Comparison of ENCODE assay signal across 8 mouse cellular contexts in genomic region chr1:75141486-75142190, GRCm38 (mm10). TPM values are rescaled to one million over a fixed set of nuclear protein-coding genes. Genes with fewer than 3 reads are reported as not detected.
DNase-seq lines count a peak whose midpoint lies in the region; ATAC-seq and TF ChIP-seq lines count a peak whose summit lies in the region.

No protein-coding gene starts in this region.

- H3K4me1 ChIP-seq in bone marrow, adult 2 months (ENCODE audit: control insufficient read depth, insufficient read depth, low read length), result peaks cover 2% of the 10 kb centered on the region; the same call in 1 of the 2 replicates
- peaks cover 94% of the 10 kb centered on the region for H3K4me1 ChIP-seq in erythroblast, embryonic 14.5 days (ENCODE audit: control insufficient read depth)
- peaks cover 5 to 22% of the 10 kb centered on the region in 2 experiments for H3K4me1 ChIP-seq in heart, embryonic 14.5 days (ENCODE audit: control insufficient read depth in 2 of 2, insufficient read depth in 2 of 2, low read length in 2 of 2)
- H3K4me1 ChIP-seq in liver, postnatal 0 days (ENCODE audit: insufficient read depth), result peaks cover 51% of the 10 kb centered on the region
- peaks cover 47% of the 10 kb centered on the region for H3K4me1 ChIP-seq in neural tube, embryonic 13.5 days (replicated peaks)
- peaks cover 11% of the 10 kb centered on the region for H3K4me1 ChIP-seq in testis, adult 2 months (ENCODE audit: control insufficient read depth, insufficient read depth, low read length)

- DNase-seq in CD4-positive helper T cell, adult 2 months (ENCODE audit: low read depth, low spot score), result peak; percentile 86
- DNase-seq in kidney, postnatal 10 days, result peak; percentile 80
- peak; percentile 82 for DNase-seq in liver, postnatal 0 days

- WGBS in bone marrow, adult 2 months, result under 1% methylated on average over 53 of the region's 53 CpGs
- WGBS in heart, embryonic 14.5 days, result under 1% methylated on average over 51 of the region's 53 CpGs
- under 1% methylated on average over 46 of the region's 53 CpGs for WGBS in liver, postnatal 0 days (ENCODE audit: insufficient replicate concordance)
- under 1% methylated on average over 53 of the region's 53 CpGs for WGBS in neural tube, embryonic 13.5 days

- H3K4me2 ChIP-seq in heart, embryonic 14.5 days (ENCODE audit: low read length), result peak overlapping the region; percentile 87
- peak overlapping the region; percentile 96 for H3K4me2 ChIP-seq in liver, postnatal 0 days (ENCODE audit: low read depth, low read length)
- H3K4me2 ChIP-seq in neural tube, embryonic 13.5 days, result peak overlapping the region; percentile 94

- H3K9me3 ChIP-seq in erythroblast, embryonic 14.5 days (ENCODE audit: control insufficient read depth, low read length), result no peaks in the 10 kb centered on the region
- H3K9me3 ChIP-seq in heart, embryonic 14.5 days (ENCODE audit: control insufficient read depth, low read length), result no peaks in the 10 kb centered on the region
- H3K9me3 ChIP-seq in liver, postnatal 0 days (ENCODE audit: low read length), result no peaks in the 10 kb centered on the region
- no peaks in the 10 kb centered on the region for H3K9me3 ChIP-seq in neural tube, embryonic 13.5 days

- peaks cover 81% of the 10 kb centered on the region for H3K36me3 ChIP-seq in erythroblast, embryonic 14.5 days (ENCODE audit: control insufficient read depth)
- peaks cover 62% of the 10 kb centered on the region for H3K36me3 ChIP-seq in heart, embryonic 14.5 days (ENCODE audit: control insufficient read depth, insufficient read depth, low read length)
- peaks cover 60% of the 10 kb centered on the region for H3K36me3 ChIP-seq in liver, postnatal 0 days (replicated peaks; ENCODE audit: insufficient read depth, low read length)
- H3K36me3 ChIP-seq in neural tube, embryonic 13.5 days, result peaks cover 59% of the 10 kb centered on the region
- peaks cover 1% of the 10 kb centered on the region; the same call in 1 of the 2 replicates for H3K36me3 ChIP-seq in testis, adult 2 months (ENCODE audit: control insufficient read depth, insufficient read depth, low read length)

- peak overlapping the region; percentile 95 for H3K9ac ChIP-seq in heart, embryonic 14.5 days (ENCODE audit: low read length)
- peak overlapping the region; percentile 96 for H3K9ac ChIP-seq in liver, postnatal 0 days (replicated peaks)
- peak overlapping the region; percentile 98 for H3K9ac ChIP-seq in neural tube, embryonic 13.5 days

- H3K4me3 ChIP-seq in bone marrow, adult 2 months (replicated peaks; ENCODE audit: control insufficient read depth, low read depth, low read length), result peak overlapping the region; percentile 78
- H3K4me3 ChIP-seq in erythroblast, embryonic 14.5 days (replicated peaks), result peak overlapping the region; percentile 85
- H3K4me3 ChIP-seq in heart, embryonic 14.5 days (ENCODE audit: control insufficient read depth in 1 of 2, insufficient read depth in 1 of 2, low read depth in 1 of 2, low read length in 2 of 2), result peak overlapping the region; percentile 84 to 90
- peak overlapping the region; percentile 76 for H3K4me3 ChIP-seq in liver, postnatal 0 days (ENCODE audit: low read depth, low read length)
- H3K4me3 ChIP-seq in neural tube, embryonic 13.5 days, result peak overlapping the region; percentile 93
- H3K4me3 ChIP-seq in testis, adult 2 months (ENCODE audit: control insufficient read depth, low read depth, low read length), result peak overlapping the region; percentile 87

- peak; percentile 14; the same call in 1 of the 2 replicates for ATAC-seq in heart, embryonic 14.5 days (ENCODE audit: insufficient number of reproducible peaks, insufficient read depth, low FRiP score, low read depth)
- ATAC-seq in liver, postnatal 0 days, result peak; percentile 44
- ATAC-seq in neural tube, embryonic 13.5 days (ENCODE audit: low read depth), result peak; percentile 14; the same call in 1 of the 2 replicates

- TF ChIP-seq CTCF in bone marrow, adult 2 months (IDR thresholded peaks at IDR 0.05; ENCODE audit: control insufficient read depth, insufficient read depth, low read length), result no peak
- no peak for TF ChIP-seq CTCF in liver, postnatal 0 days (IDR thresholded peaks at IDR 0.05; ENCODE audit: low read depth)
- TF ChIP-seq CTCF in testis, adult 2 months (IDR thresholded peaks at IDR 0.05; ENCODE audit: control insufficient read depth, insufficient read depth, insufficient replicate concordance, low read depth, low read length), result peak; percentile 19; the same call in 1 of the 2 replicates

- TF ChIP-seq POLR2A in bone marrow, adult 2 months (IDR thresholded peaks at IDR 0.05; ENCODE audit: borderline replicate concordance, control insufficient read depth, low read depth, low read length), result peak; percentile 98
- no peak for TF ChIP-seq POLR2A in testis, adult 2 months (IDR thresholded peaks at IDR 0.05; ENCODE audit: control insufficient read depth, low read depth, low read length)

- no peak for TF ChIP-seq EP300 in liver, postnatal 0 days (IDR thresholded peaks at IDR 0.05; ENCODE audit: low read depth)

- peak overlapping the region; percentile 92 for H3K27ac ChIP-seq in bone marrow, adult 2 months (ENCODE audit: control insufficient read depth, insufficient read depth, low read depth, low read length, poor library complexity)
- H3K27ac ChIP-seq in heart, embryonic 14.5 days (replicated peaks in 1 of 2; ENCODE audit: control insufficient read depth in 1 of 2, insufficient read depth in 1 of 2, low read depth in 2 of 2, low read length in 2 of 2), result peak overlapping the region; percentile 78 to 94
- peak overlapping the region; percentile 99 for H3K27ac ChIP-seq in liver, postnatal 0 days (ENCODE audit: low read depth)
- peak overlapping the region; percentile 99 for H3K27ac ChIP-seq in neural tube, embryonic 13.5 days (replicated peaks)
- peak overlapping the region; percentile 95 for H3K27ac ChIP-seq in testis, adult 2 months (ENCODE audit: control insufficient read depth, insufficient read depth, low read depth, low read length)

- H3K27me3 ChIP-seq in erythroblast, embryonic 14.5 days (ENCODE audit: control insufficient read depth), result no peaks in the 10 kb centered on the region
- H3K27me3 ChIP-seq in heart, embryonic 14.5 days (ENCODE audit: control insufficient read depth, insufficient read depth, low read length), result no peaks in the 10 kb centered on the region
- no peaks in the 10 kb centered on the region for H3K27me3 ChIP-seq in liver, postnatal 0 days (ENCODE audit: insufficient read depth, low read length)
- no peaks in the 10 kb centered on the region for H3K27me3 ChIP-seq in neural tube, embryonic 13.5 days
- H3K27me3 ChIP-seq in testis, adult 2 months (ENCODE audit: control insufficient read depth, insufficient read depth, low read length), result no peaks in the 10 kb centered on the region

RNA-seq across cellular contexts. Expression of gene Cnppd1, which starts 0.9 kb away (rescaled TPM):
- 55.3 and 100 TPM in 2 replicates for polyA plus RNA-seq in bone marrow, adult 2 months (2011; ENCODE audit: insufficient read depth, insufficient read length, low replicate concordance, missing spikeins)
- polyA plus RNA-seq in erythroblast, embryonic 14.5 days (2012), result 8.4 and 9.6 TPM in 2 replicates
- 34.3 and 34.7 TPM in 2 replicates for polyA plus RNA-seq in heart, embryonic 14.5 days (2014; fragmentation: Nextera tagmentation; extraction: Ambion mirVana)
- polyA plus RNA-seq in liver, postnatal 0 days (2015; fragmentation: Nextera tagmentation; extraction: Ambion mirVana), result 43.8 and 47.4 TPM in 2 replicates
- polyA plus RNA-seq in neural tube, embryonic 13.5 days (2015; fragmentation: Nextera tagmentation; extraction: Ambion mirVana), result 60.2 and 64.6 TPM in 2 replicates
- polyA plus RNA-seq in testis, adult 2 months (2012; rRNA removed), result 43.5 and 44.3 TPM in 2 replicates

RNA-seq across cellular contexts. Expression of gene Retreg2, which starts 0.9 kb away (rescaled TPM):
- 71.5 and 92.9 TPM in 2 replicates for polyA plus RNA-seq in bone marrow, adult 2 months (2011; ENCODE audit: insufficient read depth, insufficient read length, low replicate concordance, missing spikeins)
- 10.9 and 14.3 TPM in 2 replicates for polyA plus RNA-seq in erythroblast, embryonic 14.5 days (2012)
- polyA plus RNA-seq in heart, embryonic 14.5 days (2014; fragmentation: Nextera tagmentation; extraction: Ambion mirVana), result 38.9 and 42.2 TPM in 2 replicates
- 51.2 and 54.9 TPM in 2 replicates for polyA plus RNA-seq in liver, postnatal 0 days (2015; fragmentation: Nextera tagmentation; extraction: Ambion mirVana)
- 104 and 115 TPM in 2 replicates for polyA plus RNA-seq in neural tube, embryonic 13.5 days (2015; fragmentation: Nextera tagmentation; extraction: Ambion mirVana)
- 211 and 215 TPM in 2 replicates for polyA plus RNA-seq in testis, adult 2 months (2012; rRNA removed)

RNA-seq across cellular contexts. Expression of gene Slc23a3, which starts 7.9 kb away (rescaled TPM):
- 1.7 TPM in 1 of 2 replicates, not detected in the other for polyA plus RNA-seq in bone marrow, adult 2 months (2011; ENCODE audit: insufficient read depth, insufficient read length, low replicate concordance, missing spikeins)
- 0.05 TPM in 1 of 2 replicates, not detected in the other for polyA plus RNA-seq in erythroblast, embryonic 14.5 days (2012)
- 0.72 and 1.4 TPM in 2 replicates for polyA plus RNA-seq in heart, embryonic 14.5 days (2014; fragmentation: Nextera tagmentation; extraction: Ambion mirVana)
- 2.3 and 2.8 TPM in 2 replicates for polyA plus RNA-seq in liver, postnatal 0 days (2015; fragmentation: Nextera tagmentation; extraction: Ambion mirVana)
- polyA plus RNA-seq in neural tube, embryonic 13.5 days (2015; fragmentation: Nextera tagmentation; extraction: Ambion mirVana), result not detected in 2 replicates
- not detected in 2 replicates for polyA plus RNA-seq in testis, adult 2 months (2012; rRNA removed)

RNA-seq across cellular contexts. Expression of gene Nhej1, which starts 16.6 kb away (rescaled TPM):
- polyA plus RNA-seq in bone marrow, adult 2 months (2011; ENCODE audit: insufficient read depth, insufficient read length, low replicate concordance, missing spikeins), result 5.6 and 11.6 TPM in 2 replicates
- 0.05 and 0.08 TPM in 2 replicates for polyA plus RNA-seq in erythroblast, embryonic 14.5 days (2012)
- 7.6 and 7.8 TPM in 2 replicates for polyA plus RNA-seq in heart, embryonic 14.5 days (2014; fragmentation: Nextera tagmentation; extraction: Ambion mirVana)
- polyA plus RNA-seq in liver, postnatal 0 days (2015; fragmentation: Nextera tagmentation; extraction: Ambion mirVana), result 3.0 and 3.5 TPM in 2 replicates
- polyA plus RNA-seq in neural tube, embryonic 13.5 days (2015; fragmentation: Nextera tagmentation; extraction: Ambion mirVana), result 8.5 and 8.9 TPM in 2 replicates
- polyA plus RNA-seq in testis, adult 2 months (2012; rRNA removed), result 7.7 and 7.9 TPM in 2 replicates

RNA-seq across cellular contexts. Expression of gene Zfand2b, which starts 26.8 kb away (rescaled TPM):
- 28.5 and 49.8 TPM in 2 replicates for polyA plus RNA-seq in bone marrow, adult 2 months (2011; ENCODE audit: insufficient read depth, insufficient read length, low replicate concordance, missing spikeins)
- 6.7 and 7.3 TPM in 2 replicates for polyA plus RNA-seq in erythroblast, embryonic 14.5 days (2012)
- polyA plus RNA-seq in heart, embryonic 14.5 days (2014; fragmentation: Nextera tagmentation; extraction: Ambion mirVana), result 29.6 and 31.4 TPM in 2 replicates
- 32.7 and 34.7 TPM in 2 replicates for polyA plus RNA-seq in liver, postnatal 0 days (2015; fragmentation: Nextera tagmentation; extraction: Ambion mirVana)
- polyA plus RNA-seq in neural tube, embryonic 13.5 days (2015; fragmentation: Nextera tagmentation; extraction: Ambion mirVana), result 38.8 and 45.9 TPM in 2 replicates
- polyA plus RNA-seq in testis, adult 2 months (2012; rRNA removed), result 7.1 and 7.4 TPM in 2 replicates

Comparison
In these comparisons a context has a peak if more than half of its experiments do, and no peak if none do; other contexts are left out.
1. Peak in every context shown above with its lines: DNase-seq, ATAC-seq, H3K4me3 ChIP-seq and H3K27ac ChIP-seq.